Mouse (Mus musculus): Measurements from ENCODE around the gene Wdr70. TPM values are rescaled to one million over a fixed set of nuclear protein-coding genes. Genes with fewer than 3 reads are reported as not detected.

Gene Wdr70
- total RNA-seq, 1 experiment from 2014 or later, result 30.0 TPM

DNA sequence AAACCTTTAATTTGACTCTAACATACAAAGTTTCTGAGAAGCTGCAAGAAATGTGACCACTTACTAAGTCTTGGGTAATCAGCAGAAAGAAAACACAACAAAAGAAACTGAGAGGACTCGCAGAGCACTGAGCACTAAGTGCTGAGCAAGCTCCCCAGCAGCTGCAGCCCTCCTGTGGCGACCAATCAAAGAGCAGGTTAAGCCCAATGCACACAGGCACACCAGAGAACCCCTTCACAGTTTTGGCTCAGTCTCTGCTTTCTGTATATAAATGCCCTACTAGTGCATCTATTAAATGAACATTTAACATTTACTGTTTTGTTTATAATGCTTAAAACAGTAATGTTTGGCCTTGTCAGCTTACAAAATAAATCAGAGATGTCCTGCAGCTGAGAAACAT, 137.5 kb downstream of the Wdr70 start:
- ATAC-seq (ENCODE audit: extremely low read depth, insufficient number of reproducible peaks, low FRiP score, poor library complexity, severe bottlenecking), result no peak

DNA sequence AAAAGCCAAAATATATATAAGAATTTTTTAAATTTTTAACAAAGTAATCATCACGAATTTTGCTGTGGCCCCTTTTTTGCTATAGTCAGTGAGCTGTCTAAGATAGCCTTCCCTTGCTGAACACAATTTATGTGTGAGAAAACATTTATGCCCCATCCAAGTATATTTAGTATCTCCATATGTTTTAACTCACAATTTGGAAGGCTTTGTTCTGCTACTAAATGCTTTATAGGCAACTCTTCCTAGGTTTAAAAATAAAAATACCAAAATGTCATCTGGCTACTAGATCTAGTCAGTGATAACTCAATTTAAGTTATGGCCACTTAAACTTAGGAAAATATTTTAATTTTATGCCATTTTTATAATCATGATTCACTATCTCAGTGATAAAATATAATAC, 142.1 kb downstream of the Wdr70 start:
- no peak for ATAC-seq (ENCODE audit: extremely low read depth, insufficient number of reproducible peaks, low FRiP score, poor library complexity, severe bottlenecking)

DNA sequence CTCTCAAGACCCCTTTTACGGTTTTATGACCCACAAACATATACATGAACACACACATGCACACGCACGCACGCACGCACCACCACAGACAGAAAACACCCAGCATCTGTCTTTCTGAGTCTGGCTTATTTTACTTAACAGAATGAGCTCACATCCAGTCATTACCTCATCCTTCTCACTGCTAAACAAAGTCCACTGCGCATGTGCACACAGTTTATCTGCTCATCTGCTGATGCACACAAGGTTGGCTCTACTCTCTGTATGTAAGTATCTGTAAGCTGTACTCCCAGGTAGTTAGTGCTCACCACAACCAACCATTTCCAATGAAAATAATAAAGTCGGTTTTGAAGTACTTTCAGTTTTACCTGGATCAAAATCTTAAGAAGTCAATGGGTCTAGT, 148.4 kb downstream of the Wdr70 start:
- ATAC-seq (ENCODE audit: extremely low read depth, insufficient number of reproducible peaks, low FRiP score, poor library complexity, severe bottlenecking), result no peak

DNA sequence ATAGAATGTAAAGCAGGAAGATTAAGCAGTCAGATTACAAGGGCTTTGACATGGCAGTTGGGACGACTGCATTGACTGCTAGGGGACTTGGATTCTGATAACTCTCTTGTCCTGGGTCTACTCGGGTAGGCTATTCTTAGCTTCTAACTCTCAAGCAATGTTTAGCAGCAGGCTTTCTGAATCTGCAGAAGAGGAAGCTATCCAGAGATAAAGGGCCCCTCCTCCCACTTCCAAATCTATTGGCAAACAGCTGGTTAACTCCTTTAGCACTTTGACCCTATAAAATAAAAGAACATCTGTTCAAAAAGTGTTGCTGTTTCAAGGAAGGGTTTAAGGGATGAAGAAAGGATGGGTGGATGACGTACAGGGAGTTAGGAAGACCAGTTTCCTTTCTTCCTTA, 157.3 kb downstream of the Wdr70 start:
- no peak for ATAC-seq (ENCODE audit: extremely low read depth, insufficient number of reproducible peaks, low FRiP score, poor library complexity, severe bottlenecking)

- no peak for ATAC-seq (ENCODE audit: extremely low read depth, insufficient number of reproducible peaks, low FRiP score, poor library complexity, severe bottlenecking)
These were observed 163.3 kb downstream of the Wdr70 start for GRCm38 (mm10) chr15:7935571-7936165.

- no peak for ATAC-seq (ENCODE audit: extremely low read depth, insufficient number of reproducible peaks, low FRiP score, poor library complexity, severe bottlenecking)
These were observed 164.4 kb downstream of the Wdr70 start for GRCm38 (mm10) chr15:7934580-7934979.

DNA sequence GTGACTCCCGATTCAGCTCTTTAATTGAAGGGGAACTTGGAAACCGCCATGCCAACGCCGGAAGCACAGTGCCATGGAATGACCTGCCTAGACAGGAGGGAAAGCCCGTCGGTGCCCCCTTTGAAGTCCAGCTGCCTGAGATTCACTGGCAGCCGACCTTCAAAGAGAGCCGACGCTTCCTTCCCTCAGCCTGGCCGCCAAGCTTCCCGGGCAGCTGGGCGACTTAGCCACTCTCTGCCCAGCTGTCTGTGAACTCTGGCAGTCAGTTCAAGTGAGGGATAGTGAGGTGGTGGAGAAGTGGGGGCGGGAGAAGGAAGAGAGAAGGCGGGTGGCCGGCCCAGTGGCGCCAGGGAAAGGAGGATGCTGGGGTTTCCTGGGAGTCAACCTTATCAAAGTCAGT, 164.9 kb downstream of the Wdr70 start:
- no peak for ATAC-seq (ENCODE audit: extremely low read depth, insufficient number of reproducible peaks, low FRiP score, poor library complexity, severe bottlenecking)

- no peak for ATAC-seq (ENCODE audit: extremely low read depth, insufficient number of reproducible peaks, low FRiP score, poor library complexity, severe bottlenecking)
These were observed 167.4 kb downstream of the Wdr70 start for GRCm38 (mm10) chr15:7931605-7932008.

- no peak for ATAC-seq (ENCODE audit: extremely low read depth, insufficient number of reproducible peaks, low FRiP score, poor library complexity, severe bottlenecking)
These were observed 173.6 kb downstream of the Wdr70 start for GRCm38 (mm10) chr15:7925382-7925781.

GRCm38 (mm10) chr15:7923281-7923680, 175.7 kb downstream of the Wdr70 start:
- no peak for ATAC-seq (ENCODE audit: extremely low read depth, insufficient number of reproducible peaks, low FRiP score, poor library complexity, severe bottlenecking)

GRCm38 (mm10) chr15:7922291-7923037, 176.5 kb downstream of the Wdr70 start:
- no peak for ATAC-seq (ENCODE audit: extremely low read depth, insufficient number of reproducible peaks, low FRiP score, poor library complexity, severe bottlenecking)

DNA sequence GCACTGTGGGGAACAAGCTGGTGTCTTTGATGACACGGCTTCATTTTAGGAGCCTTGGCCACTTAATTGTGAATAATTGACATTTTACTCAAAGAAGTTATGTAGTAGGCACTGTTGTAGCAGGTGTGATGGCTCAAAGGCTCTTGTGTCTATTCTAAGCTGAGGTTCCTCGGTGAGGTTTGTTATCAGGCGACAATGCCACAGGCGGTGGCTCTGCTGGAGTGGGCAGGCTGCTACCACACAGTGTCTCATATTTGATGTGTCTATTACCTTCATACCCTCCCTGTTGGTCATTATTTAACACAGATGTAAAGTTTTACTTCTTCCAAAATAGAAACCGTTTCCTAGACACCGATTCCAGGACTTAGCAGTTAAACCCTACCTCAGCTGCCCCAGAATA, 177.9 kb downstream of the Wdr70 start:
- no peak for ATAC-seq (ENCODE audit: extremely low read depth, insufficient number of reproducible peaks, low FRiP score, poor library complexity, severe bottlenecking)

DNA sequence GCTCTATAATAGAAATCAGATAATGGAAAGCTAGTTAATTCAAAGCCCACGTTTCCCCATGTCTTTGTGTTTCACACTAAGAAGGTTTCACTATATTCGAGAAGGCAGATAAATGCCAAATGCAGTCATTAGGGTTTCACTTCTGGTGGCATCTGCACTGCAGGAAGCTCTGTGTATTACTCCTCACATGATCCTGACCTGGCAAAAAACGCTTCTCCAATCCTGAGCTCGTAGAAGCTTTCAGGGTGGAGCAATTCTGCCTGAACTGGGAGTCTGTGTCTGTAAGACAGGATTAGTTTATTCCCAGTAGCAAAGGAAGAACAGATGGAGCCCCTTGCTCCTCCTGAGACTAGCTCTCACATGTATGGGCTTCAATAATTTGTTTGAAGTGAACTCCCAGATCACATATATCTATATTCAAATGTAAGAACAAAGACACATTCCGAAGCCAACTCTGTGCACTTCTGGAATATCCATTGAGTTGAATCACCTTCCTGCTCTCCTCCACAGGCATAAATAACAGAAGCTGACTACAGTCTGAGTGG, 192.4 kb downstream of the Wdr70 start:
- no peak for ATAC-seq (ENCODE audit: extremely low read depth, insufficient number of reproducible peaks, low FRiP score, poor library complexity, severe bottlenecking)

- ATAC-seq (ENCODE audit: extremely low read depth, insufficient number of reproducible peaks, low FRiP score, poor library complexity, severe bottlenecking), result no peak
These were observed 199.7 kb downstream of the Wdr70 start for GRCm38 (mm10) chr15:7899286-7899685.

DNA sequence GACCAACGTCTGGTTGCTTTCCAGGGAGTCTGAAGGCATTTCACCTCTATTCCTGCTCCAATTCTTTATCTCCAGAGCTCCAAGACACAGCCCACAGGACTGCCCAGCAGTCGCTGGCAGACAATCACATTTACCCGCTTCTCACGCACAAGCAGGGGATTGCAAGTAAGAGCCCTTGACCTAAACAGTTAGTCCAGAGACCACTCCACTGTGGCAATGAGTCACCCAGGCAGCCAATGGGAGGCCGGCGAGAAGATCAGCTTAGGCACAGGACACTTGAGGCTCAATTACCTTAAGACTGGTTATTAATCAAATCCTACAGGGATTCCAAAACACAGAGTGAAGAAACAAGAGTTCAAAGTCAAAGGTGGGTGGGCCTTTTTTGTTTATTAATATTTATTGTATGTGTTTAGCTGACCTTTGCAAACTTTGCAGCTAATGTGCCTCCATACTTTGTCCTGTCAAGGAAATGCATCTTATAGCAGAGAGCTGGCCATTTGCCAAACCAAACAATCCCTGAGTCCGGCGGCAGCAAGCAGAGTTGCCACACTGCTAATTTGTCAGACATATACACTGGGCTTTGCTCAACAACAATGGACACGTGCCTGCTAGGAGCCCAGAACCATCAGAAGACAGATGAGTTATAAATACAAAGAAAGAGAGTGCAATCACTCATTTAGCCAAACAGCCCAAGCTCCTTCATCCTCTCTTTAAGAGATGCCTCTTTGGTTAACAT, 207.3 kb downstream of the Wdr70 start:
- no peak for ATAC-seq (ENCODE audit: extremely low read depth, insufficient number of reproducible peaks, low FRiP score, poor library complexity, severe bottlenecking)

DNA sequence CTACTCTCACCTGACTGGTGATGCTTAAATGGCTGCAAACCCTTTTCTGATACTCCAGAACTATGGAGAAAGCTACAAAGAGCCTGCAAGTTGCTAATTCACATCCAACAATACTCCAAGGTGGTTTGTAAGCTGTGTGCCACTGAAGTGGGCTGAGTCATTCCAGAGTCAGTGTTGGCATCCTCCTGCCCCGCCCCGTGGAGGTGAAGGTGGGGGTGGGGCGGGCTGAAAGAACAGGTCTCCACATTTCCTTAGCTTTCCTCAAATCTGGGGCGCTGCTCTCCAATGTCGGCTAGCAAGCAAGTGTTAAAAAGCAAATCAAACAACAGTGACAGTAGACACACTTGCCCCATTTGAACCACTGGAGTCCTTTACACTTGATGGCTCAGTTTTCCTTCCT, 208.7 kb downstream of the Wdr70 start:
- ATAC-seq (ENCODE audit: extremely low read depth, insufficient number of reproducible peaks, low FRiP score, poor library complexity, severe bottlenecking), result no peak

- ATAC-seq (ENCODE audit: extremely low read depth, insufficient number of reproducible peaks, low FRiP score, poor library complexity, severe bottlenecking), result no peak
These were observed 209.7 kb downstream of the Wdr70 start for GRCm38 (mm10) chr15:7889362-7889674.

- no peak for ATAC-seq (ENCODE audit: extremely low read depth, insufficient number of reproducible peaks, low FRiP score, poor library complexity, severe bottlenecking)
These were observed 210.2 kb downstream of the Wdr70 start for GRCm38 (mm10) chr15:7888617-7889361.

DNA sequence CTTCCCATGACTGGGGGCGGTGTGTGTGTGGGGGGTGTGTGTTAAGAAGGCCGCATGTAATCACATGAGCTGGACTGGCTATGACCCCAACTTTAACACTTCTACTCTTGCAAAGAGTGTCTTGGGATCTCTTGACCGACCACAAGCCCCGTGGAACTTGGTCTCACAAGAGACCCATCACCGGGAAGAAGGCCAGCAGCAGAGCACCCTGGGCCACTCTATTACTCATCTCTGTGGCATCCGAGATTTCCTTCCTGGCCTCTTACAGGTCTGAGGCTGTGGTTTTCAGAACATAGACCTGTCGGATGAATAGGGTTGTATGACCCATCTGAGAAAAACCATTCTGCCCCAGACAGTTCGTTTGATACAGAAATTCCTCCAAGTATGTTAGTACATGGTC, 212.4 kb downstream of the Wdr70 start:
- ATAC-seq (ENCODE audit: extremely low read depth, insufficient number of reproducible peaks, low FRiP score, poor library complexity, severe bottlenecking), result no peak
